Mouse (Mus musculus) midbrain, embryonic 14.5 days (tissue): ENCODE results near the gene Rxfp4. TPM values are rescaled to one million over a fixed set of nuclear protein-coding genes. Genes with fewer than 3 reads are reported as not detected.
"Not testable (repeated sequence)": the region's sequence is repeated elsewhere in the genome, so short reads cannot be mapped to it uniquely, and the experiment has no call there.

Source experiments
- ATAC-seq: fragments of 200-750 bp; cut with Nextera tagmentation; 2 replicates; pipeline ENCODE4 v1.8.0; 2017; ENCODE audit warnings: moderate number of reproducible peaks, moderate library complexity; ENCODE audit not compliant: low FRiP score, low TSS enrichment
- DNase-seq: peaks from one replicate; pipeline ENCODE4 v3.0.0-alpha.2; 2015
- H3K27ac ChIP-seq: fragments of 300-500 bp; sonication (generic); replicated peaks from 2 replicates; pipeline ENCODE4 v1.5.1; 2014; ENCODE audit warnings: mild to moderate bottlenecking, low read depth, low read length, moderate library complexity
- H3K27me3 ChIP-seq: fragments of 300-500 bp; sonication (generic); 2 replicates; pipeline ENCODE4 v1.6.1; 2014; ENCODE audit warnings: low read length, control low read depth, mixed read lengths; ENCODE audit not compliant: control insufficient read depth, insufficient read depth
- H3K36me3 ChIP-seq: fragments of 300-500 bp; sonication (generic); 2 replicates; pipeline ENCODE4 v1.6.1; 2014; ENCODE audit warnings: low read length, control low read depth; ENCODE audit not compliant: control insufficient read depth, insufficient read depth
- H3K4me1 ChIP-seq: fragments of 300-500 bp; sonication (generic); 2 replicates; pipeline ENCODE4 v1.6.1; 2014; ENCODE audit warnings: mild to moderate bottlenecking, antibody characterized with exemption, low read length, control low read depth; ENCODE audit not compliant: control insufficient read depth, insufficient read depth
- H3K4me2 ChIP-seq: fragments of 300-500 bp; sonication (generic); 2 replicates; pipeline ENCODE4 v1.6.1; 2014; ENCODE audit warnings: mild to moderate bottlenecking, low read length, moderate library complexity
- H3K4me3 ChIP-seq: fragments of 300-500 bp; sonication (generic); replicated peaks from 2 replicates; pipeline ENCODE4 v1.5.1; 2014; ENCODE audit warnings: low read depth, low read length
- H3K9ac ChIP-seq: fragments of 300-500 bp; sonication (generic); replicated peaks from 2 replicates; pipeline ENCODE4 v1.6.1; 2014; ENCODE audit warnings: mild to moderate bottlenecking, low read length, moderate library complexity
- H3K9me3 ChIP-seq: fragments of 300-500 bp; sonication (generic); 2 replicates; pipeline ENCODE4 v1.6.1; 2016; ENCODE audit warnings: low read length, control low read depth, mixed read lengths; ENCODE audit not compliant: control insufficient read depth
- WGBS: fragments of 180-500 bp; shearing (Covaris S2); extraction: QIAGEN DNeasy Blood & Tissue Kit; methylation state at CpG from one replicate; pipeline ENCODE4 v1.1.7; 2014; 5-methylcytosine and 5-hydroxymethylcytosine counted together
- polyA plus RNA-seq: library from polyadenylated mRNA; unstranded; fragments of >200 nt; fragmentation: Nextera tagmentation; extraction: Ambion mirVana; gene quantifications from 2 replicates; pipeline ENCODE4 v1.2.1, GENCODE M21; 2014

Gene Rxfp4
- polyA plus RNA-seq, 1 experiment from 2014 or later = not detected

- H3K4me2 ChIP-seq = peak overlapping the region; percentile 12; the same call in 1 of the 2 replicates
- no peak for ATAC-seq
- H3K4me1 ChIP-seq = peaks cover 10% of the 10 kb centered on the region; the same call in 1 of the 2 replicates
- no peaks in the 10 kb centered on the region for H3K27me3 ChIP-seq
- no peaks in the 10 kb centered on the region for H3K9me3 ChIP-seq
- H3K9ac ChIP-seq = 0 out of 2 replicates have a peak overlapping the region, but pooled peaks have one; percentile 16
- no peak overlapping the region for H3K4me3 ChIP-seq
- no peaks in the 10 kb centered on the region for H3K36me3 ChIP-seq
- H3K27ac ChIP-seq = peak overlapping the region; percentile 37; the same call in 1 of the 2 replicates
- WGBS = 32% methylated on average over 9 of the region's 9 CpGs
- DNase-seq = peak; percentile 57
Measured at GRCm38 (mm10) chr3:88615902-88616391, 37.0 kb downstream of the Rxfp4 start.

GRCm38 (mm10) chr3:88615117-88615516 is 37.8 kb downstream of the Rxfp4 start:
- Histone ChIP-seq H3K9me3 (no peaks in the 10 kb centered on the region), H3K27me3 (no peaks in the 10 kb centered on the region), H3K4me3 (no peak overlapping the region), H3K27ac (no peak overlapping the region), H3K36me3 (no peaks in the 10 kb centered on the region), H3K9ac (no peak overlapping the region), H3K4me2 (no peak overlapping the region), H3K4me1 (peaks cover 10% of the 10 kb centered on the region; the same call in 1 of the 2 replicates)
- ATAC-seq (no peak), DNase-seq (no peak)
- WGBS = 68% methylated on average over 5 of the region's 5 CpGs

GRCm38 (mm10) chr3:88614418-88614817 is 38.5 kb downstream of the Rxfp4 start:
- Histone ChIP-seq H3K9ac (no peak overlapping the region), H3K27ac (no peak overlapping the region), H3K36me3 (no peaks in the 10 kb centered on the region), H3K4me2 (no peak overlapping the region), H3K4me1 (peaks cover 10% of the 10 kb centered on the region; the same call in 1 of the 2 replicates), H3K9me3 (no peaks in the 10 kb centered on the region), H3K27me3 (no peaks in the 10 kb centered on the region), H3K4me3 (no peak overlapping the region)
- ATAC-seq = no peak
- DNase-seq = no peak
- WGBS = 84% methylated on average over 8 of the region's 8 CpGs

GRCm38 (mm10) chr3:88609066-88609465 is 43.9 kb downstream of the Rxfp4 start:
- Histone ChIP-seq H3K4me2 (no peak overlapping the region), H3K27ac (no peak overlapping the region), H3K36me3 (no peaks in the 10 kb centered on the region), H3K9me3 (no peaks in the 10 kb centered on the region), H3K4me1 (peaks cover 3% of the 10 kb centered on the region; the same call in 1 of the 2 replicates), H3K27me3 (no peaks in the 10 kb centered on the region), H3K4me3 (no peak overlapping the region), H3K9ac (no peak overlapping the region)
- 85% methylated on average over 4 of the region's 4 CpGs for WGBS
- DNase-seq (no peak), ATAC-seq (no peak)

- ATAC-seq = peak; percentile 48; the same call in 1 of the 2 replicates
- Histone ChIP-seq H3K27me3 (no peaks in the 10 kb centered on the region), H3K9me3 (no peaks in the 10 kb centered on the region), H3K9ac (no peak overlapping the region), H3K27ac (no peak overlapping the region), H3K4me2 (peak overlapping the region; percentile 51), H3K36me3 (no peaks in the 10 kb centered on the region), H3K4me3 (peak overlapping the region; percentile 19), H3K4me1 (peaks cover 3% of the 10 kb centered on the region; the same call in 1 of the 2 replicates)
- WGBS = 18% methylated on average over 10 of the region's 10 CpGs
- no peak for DNase-seq
Measured at GRCm38 (mm10) chr3:88607758-88608138, 45.2 kb downstream of the Rxfp4 start.

GRCm38 (mm10) chr3:88607065-88607757 is 45.7 kb downstream of the Rxfp4 start:
- peak overlapping the region; percentile 51 for H3K4me2 ChIP-seq
- H3K4me3 ChIP-seq = peak overlapping the region; percentile 19
- under 1% methylated on average over 20 of the region's 20 CpGs for WGBS
- no peaks in the 10 kb centered on the region for H3K27me3 ChIP-seq
- no peaks in the 10 kb centered on the region for H3K9me3 ChIP-seq
- H3K36me3 ChIP-seq = no peaks in the 10 kb centered on the region
- DNase-seq (peak; percentile 91), ATAC-seq (peak; percentile 91)
- peak overlapping the region; percentile 39 for H3K9ac ChIP-seq
- H3K4me1 ChIP-seq = peaks cover 3% of the 10 kb centered on the region; the same call in 1 of the 2 replicates
- no peak overlapping the region for H3K27ac ChIP-seq

- H3K36me3 ChIP-seq, H3K4me1 ChIP-seq, ATAC-seq, H3K9ac ChIP-seq, H3K9me3 ChIP-seq, H3K27ac ChIP-seq, DNase-seq, H3K4me3 ChIP-seq, H3K27me3 ChIP-seq: not testable (repeated sequence)
- WGBS = 91% methylated on average over 2 of the region's 2 CpGs
- peak within 1 kb of the TSS; percentile 51; the same call in 1 of the 2 replicates for H3K4me2 ChIP-seq
Measured at GRCm38 (mm10) chr3:88605666-88606065, 47.3 kb downstream of the Rxfp4 start, which contains the start of gene Arhgef2. Gene Arhgef2, plus strand, starts transcription at chr3:88605966.

- Histone ChIP-seq H3K4me2 (no peak overlapping the region), H3K4me3 (no peak overlapping the region), H3K36me3 (no peaks in the 10 kb centered on the region), H3K9ac (no peak overlapping the region), H3K27ac (no peak overlapping the region), H3K27me3 (no peaks in the 10 kb centered on the region), H3K9me3 (no peaks in the 10 kb centered on the region), H3K4me1 (peaks cover 3% of the 10 kb centered on the region; the same call in 1 of the 2 replicates)
- ATAC-seq (no peak), DNase-seq (no peak)
- WGBS = 92% methylated on average over 7 of the region's 7 CpGs
Measured at GRCm38 (mm10) chr3:88604863-88605262, 48.1 kb downstream of the Rxfp4 start.
